Mouse (Mus musculus): ENCODE measurements around the gene Gm28043. TPM values are rescaled to one million over a fixed set of nuclear protein-coding genes. Genes with fewer than 3 reads are reported as not detected.

The Gm28043 gene
- polyA plus RNA-seq, 1 experiment from 2014 or later, result 1.6 TPM

GRCm38 (mm10) chr17:29680921-29681320, 66.2 kb downstream of the Gm28043 start:
- Histone ChIP-seq H3K36me3 (ENCODE audit: control insufficient read depth, insufficient read depth, low read length) (peaks cover 32% of the 10 kb centered on the region), H3K9ac (ENCODE audit: low read depth, low read length) (no peak overlapping the region), H3K4me3 (ENCODE audit: low read depth, low read length) (no peak overlapping the region), H3K4me1 (ENCODE audit: control insufficient read depth, insufficient read depth, low read length) (no peaks in the 10 kb centered on the region), H3K4me2 (ENCODE audit: low read length) (no peak overlapping the region), H3K27me3 (ENCODE audit: control insufficient read depth, insufficient read depth, low read depth, low read length) (no peaks in the 10 kb centered on the region), H3K27ac (ENCODE audit: low read length) (no peak overlapping the region; the same call in 1 of the 2 replicates), H3K9me3 (replicated peaks; ENCODE audit: control insufficient read depth, low read length, poor library complexity, severe bottlenecking) (no peaks in the 10 kb centered on the region)
- no peak for ATAC-seq
- WGBS, result 96% methylated on average over 2 of the region's 2 CpGs

GRCm38 (mm10) chr17:29681669-29682068, 67.0 kb downstream of the Gm28043 start:
- H3K9me3 ChIP-seq (replicated peaks; ENCODE audit: control insufficient read depth, low read length, poor library complexity, severe bottlenecking), result no peaks in the 10 kb centered on the region
- no peak overlapping the region for H3K4me3 ChIP-seq (ENCODE audit: low read depth, low read length)
- H3K4me2 ChIP-seq (ENCODE audit: low read length), result no peak overlapping the region
- no peak overlapping the region for H3K27ac ChIP-seq (ENCODE audit: low read length)
- ATAC-seq, result no peak
- no peaks in the 10 kb centered on the region for H3K27me3 ChIP-seq (ENCODE audit: control insufficient read depth, insufficient read depth, low read depth, low read length)
- no peak overlapping the region for H3K9ac ChIP-seq (ENCODE audit: low read depth, low read length)
- WGBS, result 96% methylated on average over 9 of the region's 9 CpGs
- peaks cover 32% of the 10 kb centered on the region for H3K36me3 ChIP-seq (ENCODE audit: control insufficient read depth, insufficient read depth, low read length)
- no peaks in the 10 kb centered on the region for H3K4me1 ChIP-seq (ENCODE audit: control insufficient read depth, insufficient read depth, low read length)

- Histone ChIP-seq H3K9ac (ENCODE audit: low read depth, low read length) (no peak overlapping the region), H3K27me3 (ENCODE audit: control insufficient read depth, insufficient read depth, low read depth, low read length) (no peaks in the 10 kb centered on the region), H3K4me1 (ENCODE audit: control insufficient read depth, insufficient read depth, low read length) (no peaks in the 10 kb centered on the region), H3K36me3 (ENCODE audit: control insufficient read depth, insufficient read depth, low read length) (peaks cover 28% of the 10 kb centered on the region), H3K4me2 (ENCODE audit: low read length) (no peak overlapping the region), H3K27ac (ENCODE audit: low read length) (no peak overlapping the region), H3K9me3 (replicated peaks; ENCODE audit: control insufficient read depth, low read length, poor library complexity, severe bottlenecking) (no peaks in the 10 kb centered on the region), H3K4me3 (ENCODE audit: low read depth, low read length) (no peak overlapping the region)
- ATAC-seq, result no peak
- WGBS, result 71% methylated on average over 7 of the region's 7 CpGs
Observed at GRCm38 (mm10) chr17:29682261-29682660, 67.6 kb downstream of the Gm28043 start.

- Histone ChIP-seq H3K36me3 (ENCODE audit: control insufficient read depth, insufficient read depth, low read length) (peaks cover 31% of the 10 kb centered on the region), H3K4me2 (ENCODE audit: low read length) (no peak overlapping the region), H3K9me3 (replicated peaks; ENCODE audit: control insufficient read depth, low read length, poor library complexity, severe bottlenecking) (no peaks in the 10 kb centered on the region), H3K9ac (ENCODE audit: low read depth, low read length) (no peak overlapping the region), H3K27ac (ENCODE audit: low read length) (no peak overlapping the region), H3K4me3 (ENCODE audit: low read depth, low read length) (no peak overlapping the region), H3K4me1 (ENCODE audit: control insufficient read depth, insufficient read depth, low read length) (no peaks in the 10 kb centered on the region), H3K27me3 (ENCODE audit: control insufficient read depth, insufficient read depth, low read depth, low read length) (no peaks in the 10 kb centered on the region)
- 84% methylated on average over 2 of the region's 2 CpGs for WGBS
- no peak for ATAC-seq
Observed at GRCm38 (mm10) chr17:29683127-29683526, 68.5 kb downstream of the Gm28043 start.

- Histone ChIP-seq H3K36me3 (ENCODE audit: control insufficient read depth, insufficient read depth, low read length) (peaks cover 28% of the 10 kb centered on the region), H3K4me2 (ENCODE audit: low read length) (no peak overlapping the region), H3K4me1 (ENCODE audit: control insufficient read depth, insufficient read depth, low read length) (no peaks in the 10 kb centered on the region), H3K9ac (ENCODE audit: low read depth, low read length) (no peak overlapping the region), H3K9me3 (replicated peaks; ENCODE audit: control insufficient read depth, low read length, poor library complexity, severe bottlenecking) (no peaks in the 10 kb centered on the region), H3K27me3 (ENCODE audit: control insufficient read depth, insufficient read depth, low read depth, low read length) (no peaks in the 10 kb centered on the region), H3K27ac (ENCODE audit: low read length) (no peak overlapping the region), H3K4me3 (ENCODE audit: low read depth, low read length) (no peak overlapping the region)
- ATAC-seq, result no peak
- WGBS, result 95% methylated on average over 4 of the region's 4 CpGs
Observed at GRCm38 (mm10) chr17:29684275-29684674, 69.6 kb downstream of the Gm28043 start.

- H3K9ac ChIP-seq (ENCODE audit: low read depth, low read length), result no peak overlapping the region
- no peaks in the 10 kb centered on the region for H3K4me1 ChIP-seq (ENCODE audit: control insufficient read depth, insufficient read depth, low read length)
- 93% methylated on average over 5 of the region's 5 CpGs for WGBS
- no peak overlapping the region for H3K4me2 ChIP-seq (ENCODE audit: low read length)
- no peak overlapping the region for H3K4me3 ChIP-seq (ENCODE audit: low read depth, low read length)
- H3K27ac ChIP-seq (ENCODE audit: low read length), result no peak overlapping the region
- no peak for ATAC-seq
- no peaks in the 10 kb centered on the region for H3K9me3 ChIP-seq (replicated peaks; ENCODE audit: control insufficient read depth, low read length, poor library complexity, severe bottlenecking)
- no peaks in the 10 kb centered on the region for H3K27me3 ChIP-seq (ENCODE audit: control insufficient read depth, insufficient read depth, low read depth, low read length)
- H3K36me3 ChIP-seq (ENCODE audit: control insufficient read depth, insufficient read depth, low read length), result peaks cover 33% of the 10 kb centered on the region
Observed at GRCm38 (mm10) chr17:29686771-29687170, 72.1 kb downstream of the Gm28043 start.

- no peak overlapping the region for H3K4me3 ChIP-seq (ENCODE audit: low read depth, low read length)
Observed at GRCm38 (mm10) chr17:29687373-29687772, 72.7 kb downstream of the Gm28043 start.

GRCm38 (mm10) chr17:29688610-29689009, 73.9 kb downstream of the Gm28043 start:
- Histone ChIP-seq H3K36me3 (ENCODE audit: control insufficient read depth, insufficient read depth, low read length) (peaks cover 22% of the 10 kb centered on the region), H3K9ac (ENCODE audit: low read depth, low read length) (no peak overlapping the region), H3K4me2 (ENCODE audit: low read length) (no peak overlapping the region), H3K27me3 (ENCODE audit: control insufficient read depth, insufficient read depth, low read depth, low read length) (no peaks in the 10 kb centered on the region), H3K4me1 (ENCODE audit: control insufficient read depth, insufficient read depth, low read length) (no peaks in the 10 kb centered on the region), H3K9me3 (replicated peaks; ENCODE audit: control insufficient read depth, low read length, poor library complexity, severe bottlenecking) (no peaks in the 10 kb centered on the region), H3K27ac (ENCODE audit: low read length) (no peak overlapping the region), H3K4me3 (ENCODE audit: low read depth, low read length) (no peak overlapping the region)
- WGBS, result 92% methylated on average over 10 of the region's 10 CpGs
- no peak for ATAC-seq

More at GRCm38 (mm10) chr17:29687373-29687772, 72.7 kb downstream of the Gm28043 start:
- no peak for ATAC-seq
- H3K9me3 ChIP-seq (replicated peaks; ENCODE audit: control insufficient read depth, low read length, poor library complexity, severe bottlenecking), result no peaks in the 10 kb centered on the region
- H3K27me3 ChIP-seq (ENCODE audit: control insufficient read depth, insufficient read depth, low read depth, low read length), result no peaks in the 10 kb centered on the region
- peaks cover 29% of the 10 kb centered on the region for H3K36me3 ChIP-seq (ENCODE audit: control insufficient read depth, insufficient read depth, low read length)
- WGBS, result 82% methylated on average over 6 of the region's 6 CpGs
- no peaks in the 10 kb centered on the region for H3K4me1 ChIP-seq (ENCODE audit: control insufficient read depth, insufficient read depth, low read length)
- no peak overlapping the region for H3K4me2 ChIP-seq (ENCODE audit: low read length)
- no peak overlapping the region for H3K27ac ChIP-seq (ENCODE audit: low read length)
- H3K9ac ChIP-seq (ENCODE audit: low read depth, low read length), result no peak overlapping the region

GRCm38 (mm10) chr17:29690257-29690656, 75.6 kb downstream of the Gm28043 start:
- WGBS, result 90% methylated on average over 6 of the region's 6 CpGs
- Histone ChIP-seq H3K4me3 (ENCODE audit: low read depth, low read length) (no peak overlapping the region), H3K4me2 (ENCODE audit: low read length) (no peak overlapping the region), H3K27ac (ENCODE audit: low read length) (no peak overlapping the region), H3K9me3 (replicated peaks; ENCODE audit: control insufficient read depth, low read length, poor library complexity, severe bottlenecking) (no peaks in the 10 kb centered on the region), H3K36me3 (ENCODE audit: control insufficient read depth, insufficient read depth, low read length) (peaks cover 23% of the 10 kb centered on the region), H3K4me1 (ENCODE audit: control insufficient read depth, insufficient read depth, low read length) (no peaks in the 10 kb centered on the region), H3K9ac (ENCODE audit: low read depth, low read length) (no peak overlapping the region), H3K27me3 (ENCODE audit: control insufficient read depth, insufficient read depth, low read depth, low read length) (no peaks in the 10 kb centered on the region)
- ATAC-seq, result no peak

Measured in midbrain, embryonic 16.5 days (tissue).